Mouse (Mus musculus) gastrocnemius, postnatal 4 days (tissue): ENCODE data around the gene Rel. TPM values are rescaled to one million over a fixed set of nuclear protein-coding genes. Genes with fewer than 3 reads are reported as not detected.
"Not testable (repeated sequence)": the region's sequence is repeated elsewhere in the genome, so short reads cannot be mapped to it uniquely, and the experiment has no call there.

Experiments
- DNase-seq, 2 experiments: peaks; one replicate each; pipeline ENCODE4 v3.0.0; 2021 to 2022; ENCODE audit warnings: low spot score in 2 of 2, mixed read lengths in 2 of 2
- long read RNA-seq, 2 experiments: library from polyadenylated mRNA; stranded (forward); transcript quantifications; one replicate each; pipeline ENCODE4 v2.0.0; 2021
- total RNA-seq, 2 experiments: library from RNA; stranded (reverse); gene quantifications; 2 replicates each; pipeline ENCODE4 v1.2.3; 2021

Gene Rel
- 1 to 10 TPM; 5.1 to 5.6 TPM for total RNA-seq
- long read RNA-seq, experiment 1, result 0 reads
- long read RNA-seq, experiment 2, full-length matches to known transcripts, result 1 of 3 reads
- long read RNA-seq, experiment 2, partial matches to known transcripts, result 1 of 3 reads
- long read RNA-seq, experiment 2, other reads (novel, unspliced or antisense), result 1 of 3 reads

DNA sequence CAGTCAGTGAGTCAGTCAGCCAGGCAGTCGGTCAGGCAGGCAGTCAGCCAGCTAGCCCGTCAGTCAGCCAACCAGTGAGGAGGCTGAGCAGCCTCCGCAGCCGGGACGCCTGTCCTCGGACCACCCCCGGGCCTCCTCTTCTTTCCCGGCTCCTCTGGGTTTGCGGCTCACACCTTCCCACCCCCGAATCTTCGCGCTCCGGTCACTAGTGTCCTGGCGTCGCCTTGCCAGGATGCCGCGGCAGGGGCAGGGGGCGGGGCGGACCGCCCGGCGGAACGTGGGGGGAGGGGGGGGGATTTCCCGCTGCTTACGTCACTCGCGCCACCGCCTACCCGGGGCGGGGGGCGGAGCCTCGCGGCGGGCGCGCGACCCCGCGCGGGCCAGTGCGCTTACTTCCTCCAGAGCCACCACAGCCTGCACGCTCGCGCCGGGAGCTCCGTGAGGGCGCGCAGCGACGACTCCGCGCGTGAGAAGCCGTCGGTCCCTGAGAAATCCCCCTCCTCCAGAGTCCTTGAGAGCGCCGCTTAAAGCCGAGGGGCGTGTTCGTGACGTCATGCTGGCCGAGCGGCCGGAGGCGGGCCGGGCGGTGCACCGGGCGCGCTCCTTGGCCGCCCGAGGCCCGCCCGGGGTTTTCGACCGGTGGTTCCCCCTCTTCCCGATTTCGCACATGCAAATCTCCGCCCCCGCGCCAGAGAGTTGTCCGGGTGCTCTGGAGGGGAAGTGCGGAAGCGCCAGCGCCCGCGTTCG is at the start of gene Rel:
TSS of gene Rel (minus strand) at position 211 of the 747 bp plus-strand sequence.
- peak; percentile 83 to 93 for DNase-seq

DNA sequence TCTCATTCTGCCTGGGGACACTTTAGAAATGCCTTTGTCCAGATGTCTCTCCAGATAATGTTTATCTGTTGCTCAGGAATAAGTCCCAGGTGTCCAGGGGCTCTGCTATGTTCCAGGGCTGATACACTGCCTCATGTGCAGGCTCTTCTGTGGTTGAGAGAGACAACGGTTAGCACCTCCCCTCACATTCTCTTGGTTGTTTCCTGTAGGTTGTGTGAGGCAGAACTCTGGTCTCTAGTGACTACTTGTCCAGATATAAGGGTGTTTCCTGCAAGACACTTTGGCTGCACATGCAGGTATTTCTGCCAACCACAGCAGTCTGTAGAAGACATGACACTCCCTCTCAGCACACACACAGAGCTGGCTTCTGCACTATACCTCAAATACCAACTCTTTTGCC is 48.0 kb upstream of the Rel start:
- DNase-seq, result no peak

DNA sequence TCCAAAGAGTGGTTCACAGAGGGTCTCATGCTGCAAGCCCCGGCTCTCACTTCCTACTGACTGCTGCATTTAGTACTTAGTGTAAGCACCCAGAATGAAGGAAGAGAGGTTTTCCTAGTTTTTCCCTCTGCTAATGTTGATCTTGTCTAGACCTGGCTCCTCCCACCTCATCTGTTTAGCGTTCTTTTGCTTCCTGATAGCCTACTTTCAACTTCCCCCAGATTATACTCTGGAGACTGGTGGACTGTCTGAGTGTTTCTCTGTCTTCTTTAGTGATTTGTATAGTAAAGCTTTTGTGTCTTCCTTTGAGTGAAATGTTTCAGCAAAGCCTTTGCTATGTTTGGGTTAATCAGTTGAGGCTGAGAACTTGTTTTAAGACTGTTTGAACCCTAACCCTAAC is 40.0 kb upstream of the Rel start:
- DNase-seq, result no peak

DNA sequence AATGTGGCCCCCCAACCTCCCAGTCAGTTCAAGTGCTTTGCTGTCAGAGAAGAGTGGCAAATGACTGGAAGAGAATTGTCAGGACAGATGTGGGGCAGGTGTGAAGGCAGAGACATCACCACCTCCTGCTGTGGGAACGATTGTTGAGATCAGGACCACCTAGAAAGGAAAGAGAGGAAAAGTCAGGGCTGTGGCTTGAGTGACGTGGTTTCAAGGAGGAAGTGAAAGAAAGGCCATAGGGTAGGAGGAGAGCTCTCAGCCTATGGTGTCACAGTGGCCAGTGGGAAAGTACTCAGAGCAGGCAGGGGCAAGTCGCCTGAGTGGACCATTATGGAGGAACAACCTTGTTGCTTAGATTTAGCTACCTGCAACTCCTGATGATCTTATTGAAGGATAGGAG is 34.9 kb upstream of the Rel start:
- no peak for DNase-seq

DNA sequence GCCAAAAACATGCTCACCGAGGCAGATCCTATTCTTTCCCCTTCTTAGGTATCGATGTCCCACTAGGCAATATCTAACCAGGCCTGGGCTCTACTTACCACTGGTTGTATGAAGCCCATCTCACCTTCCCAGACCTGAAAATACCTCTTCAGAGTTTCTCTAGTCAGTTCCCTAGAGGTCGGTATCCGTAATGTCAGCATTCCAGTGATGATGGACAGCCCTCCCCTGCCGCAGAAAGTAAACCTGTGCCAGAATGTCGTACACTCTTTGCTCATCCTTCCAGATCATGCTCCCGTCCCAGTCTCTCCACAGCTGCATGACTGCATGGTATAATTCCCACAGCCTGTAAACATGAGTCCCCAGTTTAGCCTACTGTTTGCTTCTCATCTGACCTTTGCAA is 32.4 kb upstream of the Rel start:
- no peak for DNase-seq

DNA sequence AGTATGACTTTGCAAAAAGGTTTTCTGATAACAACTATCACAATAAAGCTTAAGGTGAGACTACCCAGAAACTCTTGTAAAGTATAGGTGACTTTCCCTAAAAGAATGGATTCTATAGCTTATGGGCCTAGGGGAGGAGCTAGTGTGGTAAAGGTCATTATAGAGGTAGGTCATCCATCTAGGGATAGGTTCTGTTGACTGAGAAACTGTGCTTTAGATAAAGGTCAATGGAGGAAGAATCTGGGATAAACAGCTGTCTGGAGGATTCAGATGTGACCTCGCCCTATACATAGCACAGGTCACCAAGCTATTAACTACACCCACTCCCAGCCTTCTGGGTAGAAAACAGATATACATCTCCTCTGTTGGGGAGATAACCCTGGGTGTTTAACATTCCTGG is 31.5 kb upstream of the Rel start:
- DNase-seq, result no peak

DNA sequence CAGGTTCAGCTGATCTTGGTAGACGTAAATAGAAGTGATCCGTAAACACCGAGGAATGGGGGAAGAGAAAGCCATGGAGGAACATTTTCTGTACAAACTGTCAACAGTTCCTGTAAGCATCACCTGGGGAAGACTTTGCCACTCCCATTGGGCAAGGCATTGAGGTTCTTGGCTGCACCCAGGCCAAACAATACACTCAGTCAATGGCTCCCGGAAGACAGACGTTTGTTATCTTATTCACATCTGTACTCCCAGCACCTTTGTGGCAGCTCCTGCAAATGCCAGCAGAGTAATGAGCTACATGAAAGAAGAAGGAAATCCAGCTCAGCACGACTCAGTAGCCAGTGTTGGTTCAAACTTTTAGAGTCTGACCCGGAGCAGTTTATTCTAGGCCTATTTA is 31.1 kb upstream of the Rel start:
- DNase-seq, result no peak

DNA sequence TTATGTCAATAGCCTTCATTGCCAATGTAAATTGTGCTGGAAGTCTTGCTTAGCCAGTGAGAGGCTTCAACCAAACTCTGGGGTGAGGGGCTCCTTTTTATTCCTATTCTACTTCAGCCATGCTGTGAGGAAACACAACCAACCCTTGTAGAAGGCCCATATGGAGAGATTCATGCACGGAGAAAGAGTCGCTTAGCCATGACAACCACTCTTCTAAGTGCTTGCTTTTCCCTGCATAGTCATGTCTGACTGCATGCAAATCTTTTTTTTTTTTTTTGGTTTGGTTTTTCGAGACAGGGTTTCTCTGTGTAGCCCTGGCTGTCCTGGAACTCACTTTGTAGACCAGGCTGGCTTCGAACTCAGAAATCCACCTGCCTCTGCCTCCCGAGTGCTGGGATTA is 12.9 kb upstream of the Rel start:
- DNase-seq, result not testable (repeated sequence)

DNA sequence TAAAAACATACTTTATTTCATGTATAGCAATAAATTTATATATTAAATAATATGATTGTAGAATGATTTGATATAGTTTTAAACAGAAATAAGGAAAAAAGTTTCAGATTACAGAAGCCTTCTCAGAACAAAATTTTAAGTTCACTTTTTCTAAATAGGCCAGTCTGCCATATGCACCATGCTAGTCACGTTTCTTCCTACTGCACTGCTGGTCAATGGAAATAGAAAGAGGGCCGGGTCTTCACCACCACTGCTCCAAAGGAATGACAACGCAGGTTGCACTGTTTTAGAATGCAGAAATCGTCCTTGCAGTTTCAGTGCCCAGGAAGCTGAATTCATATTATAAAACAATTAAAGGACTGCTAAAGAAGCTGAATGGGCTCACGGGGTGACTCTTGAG is 12.3 kb upstream of the Rel start:
- DNase-seq, result no peak

DNA sequence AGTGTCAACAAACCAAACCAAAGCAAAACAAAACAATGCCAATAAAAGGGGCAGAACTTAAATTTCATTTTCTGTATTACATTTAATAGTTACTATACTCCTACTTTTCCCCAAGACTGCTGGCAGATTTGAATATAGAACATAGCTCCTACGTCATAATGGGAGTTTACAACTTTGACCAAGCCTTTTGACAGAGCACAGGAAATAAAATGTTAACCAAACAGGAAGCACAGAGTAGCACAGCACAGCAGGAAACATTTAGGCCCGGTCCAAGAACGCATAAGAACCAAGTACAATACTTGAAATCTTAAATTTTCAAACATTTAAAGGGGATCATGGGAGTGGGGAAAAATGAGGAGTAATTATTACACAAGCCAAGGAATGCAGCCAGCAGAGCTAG is 11.3 kb upstream of the Rel start:
- DNase-seq, result no peak

DNA sequence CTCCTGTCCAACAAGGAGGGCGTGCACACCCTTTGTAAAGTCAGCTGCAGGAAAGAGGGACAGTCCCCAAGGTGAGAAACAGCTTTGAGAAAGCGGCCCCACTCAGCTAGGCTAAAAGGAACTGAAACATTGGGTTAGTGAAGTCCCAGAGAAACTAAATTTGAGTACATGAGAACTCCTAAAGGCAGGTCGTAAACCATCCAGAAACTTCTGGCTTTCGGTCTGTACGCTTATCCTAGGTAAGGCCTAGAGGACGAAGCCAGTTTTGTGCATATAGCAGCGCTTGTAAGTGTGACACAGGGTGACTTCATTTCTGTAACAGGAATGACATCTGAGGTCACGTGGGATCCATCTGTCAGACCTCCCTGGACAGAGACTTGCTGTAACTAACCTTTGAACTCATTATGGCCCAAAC is 8.0 kb upstream of the Rel start:
- no peak for DNase-seq

DNA sequence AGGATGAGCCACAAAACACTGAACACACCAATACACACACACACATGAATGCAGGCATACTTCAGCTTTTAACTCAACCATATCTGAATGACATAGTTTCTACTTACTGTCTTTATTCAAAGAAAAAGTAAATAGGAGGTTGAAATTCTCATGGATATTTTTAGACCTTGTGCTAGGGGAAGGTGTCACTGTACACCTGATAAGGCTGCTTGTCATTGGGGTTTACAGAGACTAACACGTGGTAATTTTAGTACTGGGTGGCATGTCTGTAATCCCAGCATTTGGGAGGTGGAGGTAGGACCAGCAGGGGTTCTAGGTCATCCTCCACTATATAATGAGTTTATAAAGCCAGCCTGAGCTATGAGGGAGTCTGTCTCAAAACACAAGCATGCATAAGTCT is 1.7 kb upstream of the Rel start:
- no peak for DNase-seq

DNA sequence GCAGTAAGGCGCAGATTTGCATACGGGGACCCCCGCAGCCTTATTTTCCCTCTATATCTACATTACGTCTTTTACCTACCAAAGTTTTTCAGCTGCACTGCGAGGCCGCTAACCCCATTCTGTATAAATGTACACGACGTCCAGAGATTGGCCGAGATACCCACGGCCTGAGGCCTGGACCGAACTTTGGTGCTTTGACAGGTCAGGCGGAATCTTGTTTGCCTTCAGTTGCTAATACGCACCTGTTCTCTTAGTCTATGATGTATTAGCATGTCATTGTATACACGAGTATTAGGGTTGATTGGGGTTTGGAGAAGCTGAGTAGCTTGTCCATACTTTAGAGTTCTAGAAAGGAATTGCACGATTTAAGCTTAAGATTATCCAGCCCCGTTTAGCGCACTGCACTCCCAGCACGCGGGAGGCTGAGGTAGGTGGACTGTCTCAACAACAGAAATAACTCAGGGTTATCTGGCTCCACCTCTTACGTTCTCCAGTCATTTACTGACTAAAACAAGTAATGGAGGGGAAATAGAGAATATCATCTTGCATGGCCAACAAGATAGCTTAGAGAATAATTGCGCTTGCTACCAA is 832 bp upstream of the Rel start:
- DNase-seq, result no peak

DNA sequence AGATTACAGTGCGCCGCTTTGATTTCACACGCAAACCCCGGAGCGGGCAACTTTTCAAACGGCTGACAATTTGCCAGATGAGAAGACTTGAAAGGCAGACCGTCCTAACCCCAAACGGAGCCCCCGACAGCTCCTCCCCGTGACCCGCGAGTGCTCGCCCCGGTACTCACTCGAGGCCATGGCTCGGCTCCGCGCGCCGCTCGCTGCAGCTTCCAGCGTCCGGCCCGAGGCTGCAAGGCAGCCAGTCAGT is 335 bp downstream of the Rel start:
- DNase-seq, result no peak

DNA sequence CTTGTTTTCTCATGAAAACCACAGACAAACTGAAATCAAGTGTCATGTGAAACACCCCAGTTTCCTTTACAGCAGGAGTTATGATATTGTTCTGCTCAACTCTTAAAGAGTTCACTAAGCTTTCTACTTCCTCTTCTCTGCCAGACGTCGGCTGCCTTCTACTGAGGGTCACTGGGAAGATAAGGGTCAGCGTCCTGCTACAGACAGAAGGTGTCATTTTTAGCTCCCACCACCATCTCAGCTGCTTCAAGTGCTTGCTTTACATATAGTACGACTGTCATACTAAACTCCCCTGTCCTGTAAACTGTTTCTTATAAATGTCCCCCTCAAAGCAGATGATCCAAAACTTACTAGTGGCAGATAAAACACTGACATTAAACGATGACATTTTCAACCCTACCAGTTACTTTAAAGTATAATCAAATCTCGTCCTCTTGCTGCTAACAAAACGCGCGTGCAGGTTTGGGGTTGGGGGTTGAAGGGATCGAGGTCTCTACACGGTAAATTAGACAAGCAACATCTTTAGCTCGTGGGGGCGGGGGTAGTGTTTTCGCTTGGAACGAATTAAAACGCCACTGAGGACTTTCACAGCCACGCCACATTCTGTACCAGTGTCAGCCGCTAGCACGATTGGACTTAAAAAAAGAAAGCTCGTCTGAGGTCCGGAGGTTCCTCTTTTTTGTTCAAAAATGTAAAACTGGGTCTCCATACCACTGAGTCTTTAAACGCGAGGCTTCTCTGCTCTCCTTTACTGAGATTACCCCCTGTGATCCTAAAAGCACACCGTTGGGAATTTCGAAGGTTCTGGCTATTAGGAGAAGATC is 872 bp downstream of the Rel start:
- peak in 1 of 2 experiments; percentile 20 for DNase-seq

DNA sequence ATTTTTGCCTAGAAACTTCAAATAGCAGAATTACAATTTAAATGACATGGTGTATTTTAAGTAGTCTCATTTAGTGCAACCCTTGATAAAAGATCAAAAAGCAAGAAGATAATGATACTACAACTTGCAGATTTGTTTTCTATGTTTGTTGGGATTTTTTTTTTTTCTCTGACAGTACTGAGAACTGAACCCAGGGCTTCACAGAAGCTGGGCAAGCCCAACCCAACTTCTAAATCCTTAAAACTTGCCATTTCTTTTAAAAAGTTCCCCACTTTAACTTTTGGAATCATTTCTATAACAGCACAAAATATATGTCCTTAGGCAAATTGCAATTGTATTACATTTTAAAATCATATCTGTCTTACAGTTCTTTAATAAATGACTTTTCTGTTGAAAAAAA is 1.7 kb downstream of the Rel start:
- DNase-seq, result no peak

DNA sequence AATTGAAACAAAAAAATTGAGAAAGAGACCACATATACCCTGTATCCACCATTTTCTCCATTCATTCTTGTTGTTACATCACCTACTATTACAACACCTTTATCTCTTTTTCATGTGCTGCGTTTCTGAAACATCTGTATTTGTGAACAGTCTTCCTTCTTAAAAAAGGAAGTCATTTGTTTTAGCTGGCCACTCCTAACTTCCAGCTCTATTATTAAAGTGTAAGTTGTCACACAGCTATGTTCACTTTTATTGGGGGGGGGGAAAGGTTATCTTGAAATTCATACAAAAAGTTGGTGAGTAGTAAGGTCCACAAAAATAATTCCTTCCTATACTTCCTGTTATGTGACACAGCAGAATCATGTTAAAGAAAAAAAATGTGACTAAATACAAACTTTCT is 2.8 kb downstream of the Rel start:
- no peak for DNase-seq

DNA sequence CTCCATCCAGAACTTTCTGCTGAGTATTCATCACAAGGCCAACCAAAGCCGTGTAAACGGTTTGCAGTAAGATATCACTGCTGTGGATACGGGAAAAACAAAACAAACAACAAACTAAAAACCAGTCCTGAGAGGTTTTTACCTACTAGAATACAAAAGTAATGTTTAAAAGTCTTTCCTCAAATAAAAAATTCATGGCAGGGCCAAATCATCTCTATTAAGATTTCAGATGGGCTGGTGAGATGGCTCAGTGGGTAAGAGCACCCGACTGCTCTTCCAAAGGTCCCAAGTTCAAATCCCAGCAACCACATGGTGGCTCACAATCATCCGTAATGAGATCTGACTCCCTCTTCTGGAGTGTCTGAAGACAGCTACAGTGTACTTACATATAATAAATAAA is 3.4 kb downstream of the Rel start:
- not testable (repeated sequence) for DNase-seq

DNA sequence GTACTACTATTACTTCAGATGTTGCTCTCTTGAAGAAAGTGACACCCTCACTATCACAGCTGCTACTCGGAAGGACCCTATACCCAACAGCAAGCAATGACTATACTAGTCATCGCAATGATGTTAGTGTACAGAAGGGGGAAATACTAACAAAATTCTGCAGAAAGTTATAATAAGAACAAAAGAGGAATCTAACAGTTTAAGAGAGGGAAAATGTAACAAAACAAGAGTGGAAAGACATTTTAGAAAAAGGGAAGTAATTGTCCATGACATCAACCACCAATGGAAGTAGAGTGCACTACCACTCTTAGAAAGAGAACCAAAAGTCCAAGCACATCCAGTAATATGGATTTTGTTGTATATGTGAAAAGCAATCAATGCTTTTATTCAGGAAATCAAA is 8.1 kb downstream of the Rel start:
- no peak for DNase-seq

DNA sequence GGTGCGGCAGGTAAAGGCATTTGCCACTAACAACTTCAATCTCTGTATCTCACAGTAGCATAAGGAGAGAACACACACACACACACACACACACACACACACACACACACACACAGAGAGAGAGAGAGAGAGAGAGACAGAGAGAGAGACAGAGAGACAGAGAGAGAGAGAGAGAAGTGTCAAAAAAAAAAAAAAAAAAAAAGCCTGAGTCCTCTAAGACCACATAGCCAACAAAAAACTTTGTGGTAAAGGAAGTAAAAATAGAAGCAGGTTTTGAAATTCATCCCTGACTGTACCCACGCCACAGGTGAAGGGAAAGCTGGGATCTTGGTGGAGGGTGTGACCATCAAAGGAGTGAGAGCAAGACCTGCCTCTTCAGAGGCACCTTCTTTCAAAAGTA is 12.6 kb downstream of the Rel start:
- DNase-seq, result no peak

DNA sequence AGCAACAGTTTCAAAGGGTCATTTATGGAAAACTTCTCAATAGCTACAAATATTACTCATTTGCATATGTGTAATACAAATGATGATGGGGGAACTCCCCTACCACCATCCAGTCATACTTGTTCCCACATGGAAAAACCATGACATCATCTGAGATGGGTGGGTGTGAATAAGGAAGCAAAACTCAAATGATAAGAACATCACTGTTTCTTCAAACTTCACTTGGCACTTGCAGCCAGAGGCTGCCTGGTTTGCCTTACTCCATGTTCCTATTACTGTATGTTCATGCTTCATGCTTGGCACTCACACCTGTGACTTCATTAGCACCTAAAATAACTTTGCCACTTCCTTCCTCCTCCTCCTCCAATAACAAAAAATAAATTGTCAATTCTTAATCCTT is 16.4 kb downstream of the Rel start:
- DNase-seq, result no peak

DNA sequence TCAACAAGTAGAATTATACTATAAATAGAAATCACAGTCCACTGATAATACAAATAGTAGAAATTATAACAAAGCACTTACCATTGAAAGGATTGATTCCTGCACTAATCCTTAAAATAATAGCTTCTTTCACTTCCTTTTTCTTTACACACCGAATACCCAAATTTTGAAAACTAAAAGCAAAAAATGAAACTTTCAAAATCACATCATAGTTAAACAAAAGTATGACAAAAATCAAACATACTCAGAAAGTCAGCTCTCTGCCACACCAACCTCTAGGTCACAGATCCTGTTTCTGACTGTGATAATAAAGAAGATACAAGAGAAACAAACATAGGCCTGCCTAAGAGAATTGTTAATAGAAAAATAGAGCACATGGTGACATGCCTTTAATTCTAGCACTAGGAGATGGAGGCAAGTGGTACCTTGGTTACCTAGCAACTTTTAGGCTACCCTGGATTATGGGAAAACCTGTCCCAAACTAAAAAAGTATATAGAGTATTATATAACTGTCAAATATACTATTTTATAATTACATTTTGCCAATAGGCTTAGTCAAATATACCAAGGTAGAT is 17.5 kb downstream of the Rel start:
- DNase-seq, result no peak
